Mouse (Mus musculus) B cell, adult (primary cell): ENCODE results near the gene Afg3l1. TPM values are rescaled to one million over a fixed set of nuclear protein-coding genes. Genes with fewer than 3 reads are reported as not detected.

Source experiments
- total RNA-seq: library from RNA; stranded (reverse); gene quantifications from 4 replicates; pipeline ENCODE4 v1.2.4, GENCODE M21; 2023; ENCODE audit not compliant: inconsistent age

Afg3l1 gene
- 42.4 to 55.1 TPM (median 49.9 TPM) in 4 replicates for total RNA-seq

GRCm38 (mm10) chr8:123477737-123478258, at the start of gene Afg3l1:
Afg3l1 (plus strand) TSS chr8:123477903.

DNA sequence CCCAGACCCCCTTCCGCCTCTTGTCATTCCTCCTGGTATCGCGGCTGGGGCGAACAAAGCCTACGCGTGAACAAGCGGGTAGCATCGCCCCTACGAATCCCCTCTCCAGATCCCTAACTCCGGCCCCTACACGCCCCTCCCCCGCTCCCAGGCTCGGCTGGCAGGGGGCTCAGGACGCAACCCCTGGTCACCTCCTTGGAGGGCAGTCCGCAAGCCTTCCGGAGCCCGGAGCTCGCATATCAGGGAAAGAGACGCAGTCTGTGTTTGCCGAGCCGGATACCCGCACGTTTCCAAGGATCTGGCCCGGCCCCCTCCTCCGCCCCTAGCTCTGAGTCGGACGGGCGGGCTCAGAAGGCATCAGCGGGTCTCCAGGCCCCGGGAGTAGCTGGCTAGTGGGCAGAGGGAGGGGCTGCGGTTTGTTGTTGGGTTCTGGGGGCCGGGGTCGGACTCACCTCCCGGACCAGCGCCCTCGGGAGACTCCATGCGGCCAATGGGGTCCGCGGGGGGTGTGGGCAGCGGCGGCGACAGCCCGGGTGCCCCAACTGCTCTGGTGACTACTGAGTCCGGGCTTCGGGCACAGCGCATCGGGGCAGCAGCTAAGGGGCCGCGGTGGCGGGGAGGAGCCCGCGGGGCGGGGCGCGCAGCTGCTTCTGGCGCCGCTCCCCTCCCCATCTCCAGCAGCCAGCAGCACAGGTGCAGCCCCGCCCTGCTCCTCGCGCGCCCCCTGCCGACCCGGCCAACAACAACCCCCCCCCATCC, 37.3 kb downstream of the Afg3l1 start, which contains the start of gene Dbndd1:
Dbndd1 (minus strand) TSS at position 683 of the 759 bp plus-strand sequence.

DNA sequence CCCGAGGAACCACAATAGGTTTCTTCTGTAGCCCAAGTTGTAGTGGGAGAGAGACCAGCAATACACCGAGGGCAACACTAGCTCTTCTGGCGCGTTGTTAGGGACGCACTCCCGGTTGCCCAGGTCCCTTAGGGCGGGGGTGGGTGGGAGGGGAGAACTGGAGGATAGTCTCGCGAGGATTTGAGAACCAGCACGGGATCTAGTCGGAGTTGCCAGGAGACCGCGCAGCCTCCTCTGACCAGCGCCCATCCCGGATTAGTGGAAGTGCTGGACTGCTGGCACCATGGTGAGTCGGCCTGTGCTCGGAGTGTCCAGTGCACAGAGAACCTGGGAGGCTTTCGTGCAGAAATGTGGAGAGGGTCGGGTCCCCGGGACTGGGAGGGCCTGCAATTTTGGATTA, 41.0 kb downstream of the Afg3l1 start, which contains the start of gene Gas8:
Gas8 (plus strand) TSS at position 168 of the 400 bp plus-strand sequence.

Other genes starting within 250 kb of the Afg3l1 start
- 13.4 to 14.4 TPM (median 13.8 TPM) in 4 replicates for gene Spata2l, start 241.7 kb upstream of the Afg3l1 start, total RNA-seq
- gene Zfp276, start 223.7 kb upstream of the Afg3l1 start, total RNA-seq, result 29.1 to 40.7 TPM (median 32.4 TPM) in 4 replicates
- 37.3 to 41.9 TPM (median 38.8 TPM) in 4 replicates for gene Vps9d1, start 223.6 kb upstream of the Afg3l1 start, total RNA-seq
- 70.1 to 105 TPM (median 89.3 TPM) in 4 replicates for gene Fanca, start 159.3 kb upstream of the Afg3l1 start, total RNA-seq
- gene Spire2, start 145.2 kb upstream of the Afg3l1 start, total RNA-seq, result not detected in 4 replicates
- gene Tcf25, start 104.2 kb upstream of the Afg3l1 start, total RNA-seq, result 231 to 266 TPM (median 241 TPM) in 4 replicates
- gene Mc1r, start 70.8 kb upstream of the Afg3l1 start, total RNA-seq, result not detected in 4 replicates
- 0.26 to 0.58 TPM (median 0.45 TPM) in 3 of 4 replicates, not detected in the other for gene Tubb3, start 66.5 kb upstream of the Afg3l1 start, total RNA-seq
- gene Def8, start 54.4 kb upstream of the Afg3l1 start, total RNA-seq, result 9.6 to 14.3 TPM (median 11.6 TPM) in 4 replicates
- gene Dbndd1, start 37.6 kb downstream of the Afg3l1 start, total RNA-seq, result not detected in 4 replicates
- gene Gas8, start 40.9 kb downstream of the Afg3l1 start, total RNA-seq, result 2.8 to 5.4 TPM (median 4.1 TPM) in 4 replicates
- not detected in 4 replicates for gene Rhou, start 176.0 kb downstream of the Afg3l1 start, total RNA-seq